Mouse (Mus musculus) brain, embryonic 14.5 days (tissue): ENCODE results near the gene Tns2.

Source experiments
- CTCF ChIP-seq: fragments of 200-500 bp; IDR thresholded peaks from 2 replicates; pipeline ENCODE4 v1.5.1; 2012; ENCODE audit warnings: inconsistent platforms, mild to moderate bottlenecking, moderate library complexity, borderline replicate concordance; ENCODE audit not compliant: insufficient read depth, insufficient read length; ENCODE audit errors: extremely low read depth
- POLR2A ChIP-seq: fragments of 200-500 bp; IDR thresholded peaks from 2 replicates; pipeline ENCODE4 v1.6.1; 2012; ENCODE audit warnings: mild to moderate bottlenecking, inconsistent platforms, borderline replicate concordance; ENCODE audit not compliant: poor library complexity, insufficient read depth, insufficient read length, severe bottlenecking; ENCODE audit errors: extremely low read depth

- no peak for TF ChIP-seq POLR2A
- TF ChIP-seq CTCF: no peak
Observed at GRCm38 (mm10) chr15:102111495-102111829, 11.2 kb downstream of the Tns2 start.
